Mouse (Mus musculus) limb, embryonic 11.5 days (tissue): Measurements from ENCODE around the gene Cep112. TPM values are rescaled to one million over a fixed set of nuclear protein-coding genes. Genes with fewer than 3 reads are reported as not detected.

Experiments used
- ATAC-seq: fragments of 200-750 bp; cut with Nextera tagmentation; 2 replicates; pipeline ENCODE4 v1.8.0; 2017; ENCODE audit warnings: low read depth; ENCODE audit not compliant: insufficient number of reproducible peaks, low FRiP score, low TSS enrichment
- DNase-seq: peaks from one replicate; pipeline ENCODE4 v3.0.0-alpha.2; 2015; ENCODE audit warnings: low spot score
- H3K27ac ChIP-seq: fragments of 300-500 bp; sonication (generic); replicated peaks from 2 replicates; pipeline ENCODE4 v1.5.1; 2014; ENCODE audit warnings: low read depth, mild to moderate bottlenecking, low read length
- H3K27me3 ChIP-seq: fragments of 300-500 bp; sonication (generic); 2 replicates; pipeline ENCODE4 v1.6.1; 2014; ENCODE audit warnings: mild to moderate bottlenecking, low read length, mixed read lengths; ENCODE audit not compliant: control insufficient read depth, insufficient read depth
- H3K36me3 ChIP-seq: fragments of 300-500 bp; sonication (generic); 2 replicates; pipeline ENCODE4 v1.6.1; 2014; ENCODE audit warnings: mild to moderate bottlenecking, low read length, moderate library complexity, mixed read lengths; ENCODE audit not compliant: control insufficient read depth, insufficient read depth
- H3K4me1 ChIP-seq: fragments of 300-500 bp; sonication (generic); 2 replicates; pipeline ENCODE4 v1.6.1; 2014; ENCODE audit warnings: low read length, mixed read lengths; ENCODE audit not compliant: control insufficient read depth, insufficient read depth
- H3K4me2 ChIP-seq: fragments of 300-500 bp; sonication (generic); 2 replicates; pipeline ENCODE4 v1.6.1; 2014; ENCODE audit warnings: low read depth, mild to moderate bottlenecking, moderate library complexity; ENCODE audit not compliant: severe bottlenecking
- H3K4me3 ChIP-seq: fragments of 300-500 bp; sonication (generic); 2 replicates; pipeline ENCODE4 v1.5.1; 2014; ENCODE audit warnings: low read depth, low read length
- H3K9ac ChIP-seq: fragments of 300-500 bp; sonication (generic); 2 replicates; pipeline ENCODE4 v1.6.1; 2014; ENCODE audit warnings: mild to moderate bottlenecking, low read length
- H3K9me3 ChIP-seq: fragments of 300-500 bp; sonication (generic); 2 replicates; pipeline ENCODE4 v1.6.1; 2016; ENCODE audit warnings: low read length; ENCODE audit not compliant: control insufficient read depth
- WGBS: fragments of 180-500 bp; shearing (Covaris S2); extraction: QIAGEN DNeasy Blood & Tissue Kit; methylation state at CpG from one replicate; pipeline ENCODE4 v1.1.7; 2014; 5-methylcytosine and 5-hydroxymethylcytosine counted together
- polyA plus RNA-seq: library from polyadenylated mRNA; unstranded; fragments of >200 nt; fragmentation: Nextera tagmentation; extraction: Ambion mirVana; gene quantifications from 2 replicates; pipeline ENCODE4 v1.2.1, GENCODE M21; 2014

Cep112 gene
- polyA plus RNA-seq, 1 experiment from 2014 or later: 12.0 TPM

DNA sequence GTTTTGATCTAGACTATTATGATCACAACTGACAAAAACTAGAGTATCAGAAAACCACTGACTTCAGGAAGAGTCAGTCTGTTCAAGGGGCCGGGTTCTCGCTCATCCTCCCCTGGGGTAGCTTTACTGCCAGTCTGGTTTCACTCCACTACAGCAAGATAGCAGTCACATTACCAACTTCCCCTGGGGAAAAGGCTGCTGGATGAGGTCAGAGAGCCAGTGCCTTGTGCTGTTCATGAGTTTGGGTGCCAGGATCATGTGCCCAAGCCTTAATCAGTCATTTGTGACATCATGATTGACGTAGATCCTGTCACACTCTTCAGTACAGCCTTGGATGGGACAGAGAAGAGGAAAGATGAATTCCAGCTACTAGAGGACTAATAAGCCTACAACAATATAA, 421.5 kb downstream of the Cep112 start:
- 90% methylated on average over 3 of the region's 3 CpGs for WGBS
- Histone ChIP-seq H3K36me3 (no peaks in the 10 kb centered on the region), H3K4me3 (no peak overlapping the region), H3K9ac (no peak overlapping the region), H3K9me3 (no peaks in the 10 kb centered on the region), H3K27ac (no peak overlapping the region), H3K27me3 (no peaks in the 10 kb centered on the region), H3K4me1 (no peaks in the 10 kb centered on the region), H3K4me2 (no peak overlapping the region)
- DNase-seq (no peak), ATAC-seq (no peak)

GRCm38 (mm10) chr11:108851771-108852170, 426.8 kb downstream of the Cep112 start:
- Histone ChIP-seq H3K9ac (no peak overlapping the region), H3K27me3 (no peaks in the 10 kb centered on the region), H3K9me3 (no peaks in the 10 kb centered on the region), H3K4me3 (no peak overlapping the region), H3K4me1 (no peaks in the 10 kb centered on the region), H3K4me2 (no peak overlapping the region), H3K27ac (no peak overlapping the region), H3K36me3 (no peaks in the 10 kb centered on the region)
- DNase-seq: no peak
- ATAC-seq: no peak
- WGBS: 89% methylated on average over 1 of the region's 1 CpGs

GRCm38 (mm10) chr11:108857254-108857653, 432.3 kb downstream of the Cep112 start:
- Histone ChIP-seq H3K4me1 (0 out of 2 replicates have a peak, but pooled peaks cover 3% of the 10 kb centered on the region), H3K4me3 (no peak overlapping the region), H3K9me3 (no peaks in the 10 kb centered on the region), H3K27me3 (no peaks in the 10 kb centered on the region), H3K9ac (no peak overlapping the region), H3K4me2 (no peak overlapping the region), H3K27ac (no peak overlapping the region), H3K36me3 (no peaks in the 10 kb centered on the region)
- DNase-seq (no peak), ATAC-seq (no peak)
- 41% methylated on average over 6 of the region's 6 CpGs for WGBS

- ATAC-seq (no peak), DNase-seq (no peak)
- H3K9me3 ChIP-seq: no peaks in the 10 kb centered on the region
- no peaks in the 10 kb centered on the region for H3K36me3 ChIP-seq
- 52% methylated on average over 7 of the region's 7 CpGs for WGBS
- no peak overlapping the region for H3K27ac ChIP-seq
- 0 out of 2 replicates have a peak, but pooled peaks cover 3% of the 10 kb centered on the region for H3K4me1 ChIP-seq
- H3K4me3 ChIP-seq: no peak overlapping the region
- H3K4me2 ChIP-seq: no peak overlapping the region
- no peak overlapping the region for H3K9ac ChIP-seq
- no peaks in the 10 kb centered on the region for H3K27me3 ChIP-seq
Observed at GRCm38 (mm10) chr11:108857678-108858338, 432.8 kb downstream of the Cep112 start.

DNA sequence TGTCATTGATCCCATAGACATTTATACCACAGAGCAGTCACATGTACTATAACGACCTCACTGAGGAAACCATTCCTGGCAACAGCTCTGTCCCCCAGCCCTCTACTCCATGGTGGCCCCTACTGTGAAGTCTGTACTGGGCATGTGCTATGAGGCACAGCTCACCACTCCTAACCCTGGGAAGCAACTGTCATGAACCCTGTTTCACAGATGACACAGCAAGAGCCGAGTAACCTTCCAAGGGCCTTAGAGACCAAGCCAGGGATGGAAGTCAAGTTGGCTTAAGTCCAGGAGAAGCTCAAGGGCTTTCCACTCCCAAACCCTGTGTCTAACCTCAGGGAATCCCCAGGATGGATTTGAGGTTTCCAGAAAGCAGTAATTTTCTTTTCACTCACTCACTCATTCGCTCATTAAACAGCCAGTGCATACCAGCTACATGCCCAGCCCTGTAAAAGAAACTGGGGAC, 433.4 kb downstream of the Cep112 start:
- WGBS: 70% methylated on average over 3 of the region's 3 CpGs
- Histone ChIP-seq H3K9ac (no peak overlapping the region), H3K27ac (no peak overlapping the region), H3K4me3 (no peak overlapping the region), H3K4me2 (no peak overlapping the region), H3K27me3 (no peaks in the 10 kb centered on the region), H3K4me1 (0 out of 2 replicates have a peak, but pooled peaks cover 3% of the 10 kb centered on the region), H3K36me3 (no peaks in the 10 kb centered on the region), H3K9me3 (no peaks in the 10 kb centered on the region)
- no peak for ATAC-seq
- no peak for DNase-seq

DNA sequence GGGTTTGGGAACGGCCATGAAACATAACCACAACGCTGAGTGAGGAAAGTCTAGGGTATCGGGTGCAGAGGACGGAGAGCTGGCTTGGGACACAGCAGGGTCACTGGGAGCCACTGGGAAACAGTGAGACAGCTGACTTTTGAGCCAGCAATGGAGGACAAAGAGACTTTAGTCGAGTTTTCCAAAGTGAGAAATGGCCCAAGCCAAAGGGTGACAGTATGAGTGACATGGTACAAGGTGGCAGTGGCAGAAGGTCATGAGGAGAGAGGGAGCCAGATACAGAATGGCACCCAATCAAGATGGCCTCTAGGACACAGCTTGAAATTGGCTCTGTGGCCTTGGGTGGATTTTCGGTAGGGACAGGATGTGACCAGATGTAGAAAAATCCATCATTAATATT, 433.9 kb downstream of the Cep112 start:
- H3K36me3 ChIP-seq: no peaks in the 10 kb centered on the region
- no peaks in the 10 kb centered on the region for H3K9me3 ChIP-seq
- no peak overlapping the region for H3K9ac ChIP-seq
- H3K4me1 ChIP-seq: 0 out of 2 replicates have a peak, but pooled peaks cover 3% of the 10 kb centered on the region
- 92% methylated on average over 6 of the region's 6 CpGs for WGBS
- no peak overlapping the region for H3K4me3 ChIP-seq
- H3K4me2 ChIP-seq: no peak overlapping the region
- no peak for DNase-seq
- ATAC-seq: no peak
- no peak overlapping the region for H3K27ac ChIP-seq
- H3K27me3 ChIP-seq: no peaks in the 10 kb centered on the region

DNA sequence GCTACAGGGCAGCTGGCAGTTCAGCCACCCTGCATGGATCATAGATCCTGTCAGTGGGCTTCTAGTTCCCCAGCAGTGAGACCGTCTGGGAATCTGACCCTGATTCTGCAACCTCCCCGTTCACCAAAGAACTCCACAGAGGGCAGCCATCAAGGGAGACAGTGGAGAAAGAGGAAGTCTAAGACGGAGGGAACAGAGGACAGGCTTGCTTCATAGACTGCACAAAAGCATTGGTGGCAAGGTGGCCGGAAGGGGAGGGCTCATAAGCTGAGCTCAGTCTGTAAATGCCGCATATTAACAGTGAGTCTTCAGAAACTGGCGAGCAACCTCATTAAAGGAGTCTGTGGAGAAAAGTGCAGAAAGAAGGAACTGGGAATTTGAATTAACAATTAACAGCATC, 437.4 kb downstream of the Cep112 start:
- WGBS: 77% methylated on average over 6 of the region's 6 CpGs
- Histone ChIP-seq H3K4me1 (0 out of 2 replicates have a peak, but pooled peaks cover under 1% of the 10 kb centered on the region), H3K4me3 (no peak overlapping the region), H3K9me3 (no peaks in the 10 kb centered on the region), H3K4me2 (no peak overlapping the region), H3K36me3 (no peaks in the 10 kb centered on the region), H3K27ac (no peak overlapping the region), H3K27me3 (no peaks in the 10 kb centered on the region), H3K9ac (no peak overlapping the region)
- no peak for DNase-seq
- no peak for ATAC-seq

DNA sequence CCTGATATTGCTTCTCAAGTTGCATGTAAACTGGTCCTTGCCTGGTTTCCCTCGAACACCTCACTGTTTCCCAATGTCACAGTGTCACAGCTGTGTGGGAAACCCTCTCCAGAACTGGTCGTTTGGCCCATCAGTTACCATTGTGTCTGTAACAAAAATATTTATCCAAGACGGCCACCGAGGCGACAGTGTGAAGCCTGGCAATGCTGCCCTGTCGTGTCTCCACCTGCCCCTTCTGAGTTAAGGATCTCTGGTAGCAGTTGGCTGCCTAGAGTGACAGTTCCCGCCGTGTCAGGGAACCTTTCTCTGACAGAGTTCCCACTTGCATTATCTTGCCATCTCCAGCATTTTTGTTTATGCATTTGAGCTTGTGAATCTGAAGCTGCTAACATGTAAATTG, 440.8 kb downstream of the Cep112 start:
- no peaks in the 10 kb centered on the region for H3K4me1 ChIP-seq
- H3K27ac ChIP-seq: no peak overlapping the region
- H3K4me2 ChIP-seq: no peak overlapping the region
- H3K27me3 ChIP-seq: no peaks in the 10 kb centered on the region
- WGBS: 34% methylated on average over 8 of the region's 8 CpGs
- H3K9ac ChIP-seq: no peak overlapping the region
- ATAC-seq (no peak), DNase-seq (no peak)
- H3K4me3 ChIP-seq: no peak overlapping the region
- H3K36me3 ChIP-seq: no peaks in the 10 kb centered on the region
- H3K9me3 ChIP-seq: no peaks in the 10 kb centered on the region

DNA sequence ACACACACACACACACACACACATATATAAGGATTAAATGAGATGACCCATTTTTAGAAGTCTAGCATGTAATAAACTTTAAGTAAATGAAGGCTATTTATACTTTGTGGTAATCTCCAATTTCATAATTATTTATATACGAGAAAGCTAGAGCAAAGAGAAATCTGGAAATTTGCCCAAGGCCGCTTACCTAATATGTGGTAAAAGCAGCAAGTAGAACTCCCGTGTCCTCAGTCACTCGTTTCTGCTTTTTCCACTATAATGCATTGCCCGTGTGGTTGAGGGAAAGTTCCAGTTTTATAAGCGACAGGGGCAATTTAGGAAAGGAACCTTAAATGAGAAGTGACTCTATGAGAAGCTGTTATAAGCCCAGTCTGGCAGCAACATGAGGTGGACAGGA, 442.5 kb downstream of the Cep112 start:
- no peaks in the 10 kb centered on the region for H3K36me3 ChIP-seq
- H3K27me3 ChIP-seq: no peaks in the 10 kb centered on the region
- H3K4me3 ChIP-seq: no peak overlapping the region
- H3K27ac ChIP-seq: no peak overlapping the region
- ATAC-seq (no peak), DNase-seq (no peak)
- H3K4me2 ChIP-seq: no peak overlapping the region
- WGBS: 79% methylated on average over 6 of the region's 6 CpGs
- no peak overlapping the region for H3K9ac ChIP-seq
- no peaks in the 10 kb centered on the region for H3K9me3 ChIP-seq
- no peaks in the 10 kb centered on the region for H3K4me1 ChIP-seq
